Mouse (Mus musculus) E14TG2a.4 (cell line): Measurements from ENCODE around the gene Pcyt1a.

Source experiments
- CTCF ChIP-seq: conservative IDR thresholded peaks from 2 replicates; pipeline ENCODE4 v1.5.1; 2014; ENCODE audit warnings: low read length
- NANOG ChIP-seq: IDR thresholded peaks from 2 replicates; pipeline ENCODE4 v1.6.1; 2014; ENCODE audit warnings: borderline replicate concordance, low read length, mixed read lengths
- POU5F1 ChIP-seq: IDR thresholded peaks from 2 replicates; pipeline ENCODE4 v1.6.1; 2014; ENCODE audit warnings: low read length, borderline replicate concordance

GRCm38 (mm10) chr16:32512921-32513320 is 82.2 kb downstream of the Pcyt1a start:
- TF ChIP-seq CTCF: no peak
- TF ChIP-seq NANOG: no peak
- no peak for TF ChIP-seq POU5F1
